Mouse (Mus musculus) adrenal gland, postnatal 25 days (tissue): Measurements from ENCODE around the gene Slc6a1. TPM values are rescaled to one million over a fixed set of nuclear protein-coding genes. Genes with fewer than 3 reads are reported as not detected.
A peak's percentile ranks its signal among the peaks of the same experiment; 100 is the strongest.

Experiments
- DNase-seq: peaks from one replicate; pipeline ENCODE4 v3.0.0; 2021; ENCODE audit warnings: mixed read lengths
- total RNA-seq: library from RNA; stranded (reverse); gene quantifications from 2 replicates; pipeline ENCODE4 v1.2.3, GENCODE M21; 2021

The Slc6a1 gene
- total RNA-seq, 1 experiment from 2014 or later = not detected

DNA sequence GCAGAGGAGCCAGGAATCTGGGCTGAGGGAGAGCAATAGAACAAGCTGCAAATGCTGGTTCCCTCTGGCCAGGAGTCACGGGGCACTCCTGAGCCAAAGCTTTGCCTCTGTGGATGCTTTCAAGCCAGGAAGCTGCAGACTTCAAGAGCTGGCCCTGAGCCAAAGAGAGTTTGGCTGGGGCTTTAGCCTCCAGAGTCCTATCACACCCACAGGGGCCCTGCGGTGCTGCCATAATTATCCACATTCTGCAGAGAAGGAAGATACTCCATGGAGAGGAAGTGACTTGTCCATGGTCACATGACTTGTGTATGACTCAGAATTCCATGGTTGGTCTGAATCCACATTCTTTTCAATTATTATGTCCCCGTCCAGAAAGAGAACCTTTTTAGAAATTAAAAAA is 75.7 kb downstream of the Slc6a1 start:
- peak; percentile 16 for DNase-seq

DNA sequence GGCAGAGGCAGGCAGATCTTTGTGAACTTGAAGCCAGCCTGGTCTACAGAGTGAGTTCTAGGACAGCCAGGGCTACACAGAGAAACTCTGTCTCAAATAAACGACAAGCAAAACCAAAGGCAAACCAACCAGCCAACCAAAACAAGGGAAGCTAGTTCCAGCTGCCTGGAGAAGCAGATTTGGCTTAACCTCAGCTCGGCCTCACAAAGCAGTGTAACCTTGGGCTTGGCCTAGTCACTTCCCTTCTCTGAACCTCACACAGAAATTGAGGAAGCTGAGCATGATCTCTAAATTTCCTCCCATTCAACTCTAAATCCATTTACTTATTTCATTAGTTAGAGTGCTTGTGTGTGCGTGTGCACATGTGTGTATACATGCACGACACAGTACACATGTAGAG is 79.9 kb downstream of the Slc6a1 start:
- DNase-seq = no peak

GRCm38 (mm10) chr6:114363740-114364139 is 81.3 kb downstream of the Slc6a1 start:
- DNase-seq = no peak

DNA sequence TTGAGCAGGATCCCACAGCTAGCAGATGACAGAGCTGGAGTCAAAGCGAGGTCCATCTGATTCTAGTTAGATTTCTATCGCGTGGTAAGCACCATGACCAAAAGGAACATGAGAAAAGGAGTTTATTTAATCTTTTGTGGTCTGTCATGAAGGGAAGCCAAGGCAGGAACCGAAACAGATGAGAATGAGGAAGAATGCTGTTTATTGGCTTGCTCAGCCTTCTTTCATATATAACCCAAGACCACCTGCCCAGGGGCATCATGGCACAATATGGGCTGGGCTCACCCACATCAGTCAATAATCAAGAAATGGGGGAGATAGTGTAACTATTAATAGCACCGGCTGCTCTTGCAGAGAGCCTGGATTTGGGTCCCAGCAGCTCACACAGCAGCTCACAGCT is 82.3 kb downstream of the Slc6a1 start:
- DNase-seq = no peak

DNA sequence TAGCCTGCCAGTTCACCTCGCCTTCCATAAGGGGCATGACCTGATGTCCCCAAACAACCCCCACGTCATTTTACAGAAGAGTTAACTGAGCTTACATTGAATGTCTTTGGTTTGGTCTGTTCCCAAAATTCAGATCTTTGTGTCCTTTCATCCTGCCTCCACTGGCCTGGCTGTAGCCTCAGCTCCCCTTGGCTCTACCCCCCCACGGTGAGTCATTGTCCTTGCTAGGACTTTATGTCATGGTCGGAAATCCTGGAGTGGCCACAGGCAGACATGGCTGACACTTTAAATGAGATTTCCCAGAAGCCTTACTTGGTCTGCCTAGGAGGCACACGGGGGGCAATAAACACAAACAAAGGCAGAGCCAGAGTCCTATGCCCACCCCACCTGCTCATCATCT is 83.8 kb downstream of the Slc6a1 start:
- DNase-seq = peak; percentile 60

Other genes with a start within 250 kb of the Slc6a1 start
- gene Atp2b2, start 240.0 kb upstream of the Slc6a1 start, total RNA-seq = 3.8 and 8.1 TPM in 2 replicates
- gene Slc6a11, start 151.4 kb upstream of the Slc6a1 start, total RNA-seq = 0.18 TPM in 1 of 2 replicates, not detected in the other
- 1.6 and 2.2 TPM in 2 replicates for gene Hrh1, start 115.3 kb downstream of the Slc6a1 start, total RNA-seq